ENCODE assay signal across 31 mouse cellular contexts in genomic region chr3:135745417-135745816, GRCm38 (mm10).
"Had no signal": no experiment of that assay in that cellular context is flagged by ENCODE, and none has a peak within 500 bp of the region (broad histone marks: within the 10 kb centered on the region; RNA-seq: fewer than 3 reads in every experiment).

No protein-coding gene starts in this region.

- H3K9me3 ChIP-seq: limb, embryonic 10.5 days; limb, embryonic 12.5 days; limb, embryonic 13.5 days; limb, embryonic 15.5 days; liver, embryonic 12.5 days; liver, embryonic 13.5 days; liver, embryonic 15.5 days; lung, embryonic 15.5 days; midbrain, embryonic 10.5 days; midbrain, embryonic 12.5 days; midbrain, embryonic 13.5 days; midbrain, embryonic 15.5 days; neural tube, embryonic 12.5 days had no signal

- H3K9ac ChIP-seq: limb, embryonic 12.5 days; limb, embryonic 13.5 days; limb, embryonic 15.5 days; liver, embryonic 12.5 days; liver, embryonic 13.5 days; liver, embryonic 14.5 days; liver, embryonic 15.5 days; liver, postnatal 0 days; lung, embryonic 14.5 days; lung, embryonic 15.5 days; midbrain, embryonic 12.5 days; midbrain, embryonic 13.5 days; midbrain, embryonic 15.5 days; neural tube, embryonic 12.5 days had no signal

- DNase-seq: left cerebral cortex, postnatal 4 days; liver; liver, embryonic 13.5 days; liver, postnatal 0 days; lung, adult 2 months; lung, embryonic 14.5 days; lung, postnatal 10 days; lung, postnatal 14 days; lung, postnatal 36 days; lung, postnatal 4 days; midbrain, embryonic 14.5 days had no signal

- H3K4me1 ChIP-seq: limb, embryonic 10.5 days; limb, embryonic 12.5 days; limb, embryonic 13.5 days; limb, embryonic 15.5 days; liver, embryonic 12.5 days; liver, embryonic 13.5 days; liver, embryonic 15.5 days; lung, embryonic 15.5 days; megakaryocyte, embryonic 14.5 days; midbrain, embryonic 10.5 days; midbrain, embryonic 12.5 days; midbrain, embryonic 13.5 days; midbrain, embryonic 15.5 days; neural tube, embryonic 12.5 days had no signal

- H3K4me2 ChIP-seq: limb, embryonic 12.5 days; limb, embryonic 13.5 days; limb, embryonic 15.5 days; liver, embryonic 11.5 days; liver, embryonic 12.5 days; liver, embryonic 13.5 days; liver, embryonic 15.5 days; lung, embryonic 14.5 days; lung, embryonic 15.5 days; midbrain, embryonic 11.5 days; midbrain, embryonic 12.5 days; midbrain, embryonic 13.5 days; midbrain, embryonic 15.5 days; neural tube, embryonic 12.5 days had no signal

- H3K36me3 ChIP-seq: limb, embryonic 10.5 days; limb, embryonic 12.5 days; limb, embryonic 13.5 days; limb, embryonic 15.5 days; liver, embryonic 12.5 days; liver, embryonic 13.5 days; liver, embryonic 15.5 days; lung, embryonic 15.5 days; midbrain, embryonic 10.5 days; midbrain, embryonic 12.5 days; midbrain, embryonic 13.5 days; midbrain, embryonic 15.5 days; neural tube, embryonic 12.5 days had no signal

- H3K27ac ChIP-seq: left cerebral cortex, adult 2 months; limb, embryonic 10.5 days; limb, embryonic 12.5 days; limb, embryonic 13.5 days; limb, embryonic 15.5 days; liver, embryonic 12.5 days; liver, embryonic 13.5 days; liver, embryonic 14.5 days; liver, embryonic 15.5 days; lung, embryonic 15.5 days; macrophage; midbrain, embryonic 10.5 days; midbrain, embryonic 12.5 days; midbrain, embryonic 13.5 days; midbrain, embryonic 15.5 days; neural tube, embryonic 12.5 days had no signal

- H3K27me3 ChIP-seq: limb, embryonic 12.5 days; limb, embryonic 13.5 days; limb, embryonic 15.5 days; liver, embryonic 12.5 days; liver, embryonic 13.5 days; liver, embryonic 15.5 days; lung, embryonic 15.5 days; midbrain, embryonic 12.5 days; midbrain, embryonic 13.5 days; midbrain, embryonic 15.5 days; neural tube, embryonic 12.5 days had no signal

- H3K4me3 ChIP-seq: left cerebral cortex, adult 2 months; limb, embryonic 10.5 days; limb, embryonic 12.5 days; limb, embryonic 13.5 days; limb, embryonic 15.5 days; liver, embryonic 12.5 days; liver, embryonic 13.5 days; liver, embryonic 15.5 days; lung, embryonic 15.5 days; megakaryocyte, embryonic 14.5 days; midbrain, embryonic 10.5 days; midbrain, embryonic 12.5 days; midbrain, embryonic 13.5 days; midbrain, embryonic 15.5 days; myocyte; neural tube, embryonic 12.5 days had no signal

- ATAC-seq: liver, embryonic 12.5 days; liver, postnatal 0 days; midbrain, embryonic 13.5 days; midbrain, embryonic 15.5 days; midbrain, embryonic 16.5 days had no signal
